Mouse (Mus musculus): ENCODE results near the gene Nfix.

The Nfix gene

GRCm38 (mm10) chr8:84668081-84668480 is 132.1 kb downstream of the Nfix start:
- no peak for DNase-seq (ENCODE audit: low read depth, low spot score)

DNA sequence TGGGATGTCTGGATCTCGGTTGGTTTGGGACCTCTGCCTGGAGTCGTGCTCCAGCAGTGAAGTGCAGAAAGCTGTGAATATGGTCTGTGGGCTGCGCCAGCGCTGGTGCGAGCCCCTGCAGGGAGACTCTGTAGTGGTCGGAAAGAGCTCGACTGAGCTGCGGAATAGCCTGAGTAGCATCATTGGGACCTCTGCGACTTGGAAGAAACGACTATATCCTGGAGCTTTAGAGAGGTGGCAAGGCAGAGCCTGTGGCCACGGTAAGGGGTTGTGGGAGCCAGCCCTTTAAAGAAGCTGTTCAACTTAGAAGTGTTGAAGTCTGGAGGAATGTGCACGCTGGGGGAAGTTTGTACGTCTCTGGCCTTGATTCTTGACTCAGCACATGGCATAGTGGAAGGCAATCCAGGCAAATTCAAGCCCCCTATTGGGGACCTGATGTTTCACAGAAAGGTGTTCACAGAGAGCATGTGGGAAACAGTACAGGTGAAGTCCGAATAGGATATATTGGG is 134.7 kb downstream of the Nfix start:
- DNase-seq (ENCODE audit: low read depth, low spot score) = no peak

DNA sequence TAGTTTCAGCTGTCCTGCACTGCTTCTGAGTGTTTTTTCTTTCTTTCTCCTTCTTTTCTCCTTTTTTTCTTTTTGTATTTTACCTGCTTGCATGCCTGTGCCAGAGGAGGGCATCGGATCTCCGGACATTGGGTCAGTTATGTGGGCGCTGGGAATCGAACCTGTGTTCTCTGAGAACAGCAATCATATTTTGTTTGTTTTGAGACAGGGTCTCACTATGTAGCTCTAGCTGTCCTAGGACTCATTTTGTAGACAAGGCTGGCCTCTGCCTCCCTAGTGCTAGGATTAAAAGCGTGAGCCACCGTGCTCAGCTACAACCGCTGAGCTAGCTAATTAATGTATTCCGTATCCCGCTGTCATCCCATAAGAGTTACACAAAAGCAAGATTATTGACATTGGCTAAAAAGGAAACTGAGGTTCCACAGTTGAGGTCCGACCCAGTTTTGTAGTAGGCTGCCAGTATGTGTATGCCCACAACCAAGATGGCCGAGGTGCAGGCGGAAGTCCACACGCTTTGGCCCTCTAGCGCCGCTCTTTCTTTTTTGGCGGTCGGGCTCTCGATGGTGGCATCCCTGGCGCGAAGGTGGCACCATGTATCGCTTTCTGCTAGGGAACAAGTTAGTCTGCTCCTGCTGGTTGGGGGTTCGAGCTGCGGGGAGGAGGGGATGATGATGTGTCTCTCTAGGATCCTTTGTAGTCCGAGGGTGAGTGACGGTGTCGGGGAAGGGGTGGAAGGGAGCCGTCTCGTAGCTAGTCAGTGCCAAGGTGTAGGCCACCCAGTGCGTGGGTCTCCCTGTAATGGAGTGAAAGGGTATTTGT is 135.4 kb downstream of the Nfix start:
- DNase-seq (ENCODE audit: low read depth, low spot score) = peak; percentile 76

DNA sequence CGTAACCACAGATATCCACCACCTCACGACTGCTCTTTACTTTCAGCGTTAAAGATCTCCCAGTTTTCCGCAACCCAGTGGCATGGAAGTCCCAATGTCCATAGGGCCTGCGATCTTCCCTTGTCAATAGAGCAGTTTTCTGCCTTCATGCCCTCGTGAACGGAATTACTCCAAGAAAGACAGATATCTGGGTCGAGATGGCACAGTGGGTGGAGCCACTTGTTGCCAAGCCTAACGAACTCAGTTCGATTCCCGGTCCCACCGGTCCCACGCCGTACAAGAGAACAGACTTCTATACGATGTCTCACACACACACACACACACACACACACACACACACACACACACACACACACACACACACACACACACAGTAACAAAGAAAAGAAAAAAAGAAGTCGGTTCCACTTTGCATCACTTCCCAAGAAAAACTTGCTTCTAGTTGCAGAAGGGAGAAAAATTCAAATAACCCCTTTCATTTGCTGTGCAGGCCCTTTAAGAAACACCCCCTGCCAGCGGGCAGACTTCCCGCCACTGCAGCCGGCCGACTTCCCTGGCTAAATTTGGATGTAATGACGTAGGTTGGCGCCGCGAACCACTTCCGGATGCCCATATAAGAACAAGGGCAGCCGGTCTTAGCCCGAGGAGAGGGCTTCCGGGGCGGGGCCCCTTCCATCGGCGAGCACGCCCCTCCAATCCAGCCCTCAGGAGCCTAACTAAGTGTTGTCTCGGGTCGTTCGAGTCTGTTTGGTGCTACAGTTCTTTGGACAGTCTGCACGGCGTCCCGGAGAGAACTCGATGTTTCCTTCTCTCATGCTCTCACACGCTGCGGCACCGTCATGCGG is 136.4 kb downstream of the Nfix start:
- peak; percentile 91 for DNase-seq (ENCODE audit: low read depth, low spot score)

GRCm38 (mm10) chr8:84662581-84663065 is 137.5 kb downstream of the Nfix start, which contains the start of gene Ier2:
Gene Ier2, minus strand, starts transcription at chr8:84662852.
- peak; percentile 87 for DNase-seq (ENCODE audit: low read depth, low spot score)

DNA sequence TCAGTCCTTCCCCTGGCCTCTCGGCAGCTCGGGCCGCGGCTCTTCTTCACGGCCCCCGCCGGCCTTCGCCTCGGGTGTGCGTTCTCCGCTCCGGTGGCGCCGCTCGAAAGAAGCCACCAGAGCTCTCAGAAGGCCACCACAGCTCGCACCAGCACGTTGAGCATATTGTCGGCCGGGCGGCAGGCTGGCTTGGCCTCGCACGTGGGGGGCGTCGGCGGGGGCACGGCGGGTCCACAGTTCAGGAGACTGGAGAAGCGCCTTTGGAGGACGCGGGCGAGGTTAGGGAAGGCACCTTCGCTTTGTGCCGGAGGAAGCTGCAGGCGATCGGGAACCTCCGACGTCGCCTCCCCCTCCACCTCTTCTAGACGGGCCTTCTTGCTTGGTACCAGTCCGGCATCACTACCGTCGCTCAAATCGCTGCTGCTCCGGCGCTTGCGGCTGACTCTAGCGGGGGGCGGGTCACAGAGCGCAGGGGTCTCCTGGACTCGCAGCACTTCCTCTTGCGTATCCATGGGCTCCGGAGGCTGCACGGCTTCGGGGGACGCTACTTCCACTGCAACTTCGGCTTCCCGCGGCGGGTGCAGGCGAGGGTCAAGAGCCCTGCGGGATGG is 138.1 kb downstream of the Nfix start:
- DNase-seq (ENCODE audit: low read depth, low spot score) = no peak

DNA sequence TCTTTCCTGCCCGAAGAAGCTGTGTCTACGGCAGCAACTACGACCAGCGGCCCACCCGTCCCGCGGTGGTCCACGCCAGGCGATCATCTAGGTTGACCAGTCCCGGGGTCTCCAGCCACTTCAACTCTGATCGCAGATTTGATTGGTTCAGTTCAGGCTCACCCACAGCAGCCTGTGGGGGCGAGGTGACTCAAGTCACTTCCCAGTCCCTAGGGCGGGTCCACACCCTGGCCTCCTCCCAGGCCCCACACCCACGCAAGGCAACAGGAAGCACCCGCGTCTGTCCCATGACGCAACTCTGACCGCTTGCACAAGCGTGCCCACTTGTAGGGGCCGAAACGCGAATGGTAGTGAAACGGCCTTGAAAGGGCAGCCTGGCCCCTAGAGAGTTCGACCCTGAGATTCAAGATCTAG is 138.7 kb downstream of the Nfix start:
- no peak for DNase-seq (ENCODE audit: low read depth, low spot score)

DNA sequence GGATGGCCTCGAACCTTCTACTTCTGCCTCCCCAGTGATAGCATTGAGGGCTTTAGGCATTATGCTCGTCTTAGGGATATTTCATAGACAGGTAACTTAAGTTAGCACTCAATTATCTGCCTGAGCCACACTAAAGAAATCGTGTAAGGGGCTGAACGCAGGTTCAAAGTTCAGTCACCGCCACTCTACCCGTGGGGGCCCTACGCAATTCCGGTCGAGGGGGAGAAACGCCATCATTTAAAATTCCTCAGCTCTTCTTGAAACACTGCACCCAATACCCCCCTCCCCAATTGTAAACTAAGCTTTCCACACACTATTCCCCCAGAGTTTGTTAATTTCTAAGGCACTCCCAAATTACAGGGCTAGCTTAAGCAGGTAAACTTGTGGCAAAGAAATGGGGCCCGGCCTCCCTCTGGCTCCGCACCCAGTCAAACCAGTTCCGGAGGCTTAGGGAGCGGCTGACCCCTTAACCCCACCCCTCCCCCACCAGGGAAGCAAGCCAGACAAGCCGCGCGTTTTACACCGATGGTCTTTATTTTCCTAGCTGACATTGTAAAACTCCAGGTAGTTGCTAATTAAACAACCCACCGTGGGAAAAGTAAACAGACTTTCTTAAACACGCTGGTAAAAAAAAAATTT is 139.2 kb downstream of the Nfix start:
- DNase-seq (ENCODE audit: low read depth, low spot score) = no peak

DNA sequence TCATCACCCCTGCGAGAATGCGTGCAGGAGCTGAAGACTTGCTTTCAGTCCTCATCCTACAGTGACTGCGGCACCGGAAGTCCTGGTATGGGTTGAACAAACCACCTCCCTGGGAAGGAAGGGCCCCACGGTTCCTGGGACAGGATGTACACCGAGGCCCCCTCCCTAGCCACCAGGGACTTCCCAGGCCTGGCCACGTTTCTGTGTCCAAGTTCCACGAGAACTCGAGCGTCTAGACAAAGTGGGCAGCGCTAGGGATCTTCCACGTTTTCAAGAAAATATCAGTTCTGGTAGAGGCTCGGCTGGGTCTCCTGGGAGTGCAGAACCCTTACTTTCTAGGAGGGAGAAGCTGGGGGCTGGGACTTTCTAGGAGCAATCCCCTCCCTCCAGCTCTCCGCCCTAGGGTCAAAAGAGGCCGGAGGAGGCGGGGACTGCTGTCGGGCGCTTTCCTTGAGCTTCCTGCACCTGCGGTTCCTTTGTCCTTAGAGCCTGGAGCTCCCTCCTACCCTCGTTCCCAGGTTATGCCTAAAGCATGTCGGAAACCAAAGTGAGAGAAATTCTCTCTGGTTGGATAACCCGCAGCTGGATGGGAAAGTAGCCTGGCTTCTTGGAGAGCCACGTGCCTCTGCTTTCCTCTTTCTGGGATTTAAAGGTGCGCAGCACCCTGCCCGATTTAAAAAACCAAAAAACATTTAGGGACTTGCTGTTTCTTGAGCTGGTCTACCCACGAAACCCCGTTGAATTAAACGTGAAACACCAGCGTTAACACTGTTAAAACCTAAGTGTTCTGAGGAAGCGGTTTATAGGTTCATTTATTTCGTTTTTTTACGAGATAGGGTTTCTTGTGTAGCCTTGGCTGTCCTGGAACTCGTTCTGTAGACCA is 140.0 kb downstream of the Nfix start:
- DNase-seq (ENCODE audit: low read depth, low spot score) = no peak

DNA sequence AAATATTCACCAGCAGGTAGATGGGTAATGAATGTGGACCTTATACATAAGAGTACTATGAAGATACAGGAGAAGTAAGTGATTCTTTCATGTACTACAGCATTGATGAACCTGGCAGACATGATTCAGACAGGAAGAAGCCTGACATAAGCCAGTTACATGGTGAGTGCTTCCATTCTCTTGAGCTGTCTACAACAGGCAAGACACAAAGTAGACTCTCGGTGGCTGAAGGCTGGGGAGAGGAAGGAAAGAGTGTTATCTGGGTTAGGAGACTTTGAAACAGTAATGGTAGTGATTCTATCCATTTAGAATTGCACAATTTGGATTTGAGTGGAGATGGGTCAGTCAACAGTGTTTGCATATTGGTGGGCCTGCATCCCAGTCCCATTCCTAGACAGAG is 141.2 kb downstream of the Nfix start:
- no peak for DNase-seq (ENCODE audit: low read depth, low spot score)

- DNase-seq (ENCODE audit: low read depth, low spot score) = no peak
These were observed 142.5 kb downstream of the Nfix start for GRCm38 (mm10) chr8:84657680-84658079.

- no peak for DNase-seq (ENCODE audit: low read depth, low spot score)
These were observed 142.9 kb downstream of the Nfix start for GRCm38 (mm10) chr8:84657203-84657602.

- no peak for DNase-seq (ENCODE audit: low read depth, low spot score)
These were observed 143.5 kb downstream of the Nfix start for GRCm38 (mm10) chr8:84656641-84657126.

- DNase-seq (ENCODE audit: low read depth, low spot score) = no peak
These were observed 144.0 kb downstream of the Nfix start for GRCm38 (mm10) chr8:84656191-84656525.

DNA sequence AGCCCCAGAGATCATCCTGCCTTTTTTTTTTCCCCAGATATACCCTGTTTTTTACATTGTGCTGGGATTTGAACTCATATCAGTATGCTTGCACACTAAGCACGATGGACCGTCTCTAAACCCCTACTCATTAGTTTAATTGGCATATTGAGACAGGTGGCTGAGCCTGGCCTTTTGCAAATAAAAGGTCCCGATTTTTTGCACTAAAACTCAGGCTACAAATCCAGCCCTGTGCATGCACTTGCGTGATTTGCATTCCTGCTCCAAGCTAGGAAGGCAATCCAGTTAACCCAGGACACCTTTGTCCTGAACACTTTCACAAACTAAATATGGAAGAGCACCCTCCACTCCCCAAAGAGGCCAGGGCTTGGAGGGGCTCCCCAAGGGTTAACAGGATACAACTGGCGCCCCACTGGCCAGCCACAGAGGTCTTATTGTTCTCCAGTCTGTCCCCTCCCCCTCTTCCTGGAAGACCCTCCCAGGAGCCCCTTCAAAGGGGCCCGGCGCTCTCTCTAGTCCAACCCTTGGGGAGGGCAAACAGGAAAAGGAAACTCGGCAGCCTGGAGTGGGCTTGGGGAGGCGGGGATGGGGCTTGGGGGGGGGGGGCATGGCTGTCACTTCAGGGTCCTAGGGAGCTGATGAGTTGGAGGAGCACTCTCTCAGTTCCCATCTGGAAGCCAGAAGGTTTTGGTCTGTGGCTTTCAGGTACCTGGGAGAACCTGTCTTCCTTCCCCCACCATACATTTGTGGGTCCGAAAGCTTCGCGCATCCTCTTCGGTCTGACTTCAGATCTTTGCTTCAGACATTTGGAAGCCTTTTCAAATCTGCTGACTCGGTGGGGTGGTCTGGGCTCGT is 144.6 kb downstream of the Nfix start:
- DNase-seq (ENCODE audit: low read depth, low spot score) = no peak

DNA sequence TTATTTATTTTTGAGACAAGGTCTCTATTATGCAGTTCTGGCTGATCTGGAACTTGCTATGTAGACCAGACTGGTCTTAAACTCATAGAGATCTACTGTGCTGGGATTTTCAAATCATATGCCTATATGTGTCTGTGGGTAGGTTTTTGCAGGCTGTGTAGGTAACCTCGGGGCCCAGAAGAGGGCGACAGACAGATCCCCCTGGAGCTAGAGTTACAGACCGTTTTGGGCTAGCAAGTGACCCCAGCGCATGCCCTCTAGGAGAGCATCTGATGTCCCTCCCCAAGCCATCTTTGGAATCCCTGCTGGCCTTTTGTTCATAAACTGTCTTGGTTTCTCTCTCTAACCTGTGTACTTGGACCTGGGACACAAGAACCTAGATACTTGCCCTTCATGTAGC is 145.5 kb downstream of the Nfix start:
- DNase-seq (ENCODE audit: low read depth, low spot score) = no peak

DNA sequence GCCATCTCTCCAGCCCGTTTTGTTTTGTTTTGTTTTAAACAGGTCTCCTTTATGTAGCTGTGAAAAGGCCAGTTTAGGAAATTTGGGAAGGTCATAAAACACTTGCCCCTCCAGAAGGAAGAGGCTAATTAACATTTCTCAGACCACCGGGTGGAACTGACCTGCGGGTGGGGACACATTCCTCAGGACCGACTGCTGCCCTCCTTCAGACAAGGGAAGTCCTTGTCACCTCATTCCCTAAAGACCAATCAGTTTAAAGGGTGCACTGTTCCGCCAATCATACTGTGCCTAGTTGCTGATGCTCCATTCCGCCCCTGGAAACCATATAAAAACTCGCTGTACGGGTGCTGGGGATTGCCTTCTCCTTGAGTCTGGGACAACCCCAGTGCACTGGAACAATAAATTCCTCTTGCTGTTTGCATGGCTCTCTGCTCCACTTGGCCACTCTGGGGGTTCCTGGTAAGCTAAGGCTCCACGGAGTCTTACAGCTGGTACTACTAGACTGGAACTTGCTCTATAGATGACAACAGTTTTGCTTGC is 147.0 kb downstream of the Nfix start:
- no peak for DNase-seq (ENCODE audit: low read depth, low spot score)

- DNase-seq (ENCODE audit: low read depth, low spot score) = no peak
These were observed 149.9 kb downstream of the Nfix start for GRCm38 (mm10) chr8:84650213-84650612.

Data from brain, embryonic 18.5 days (tissue).